Mouse (Mus musculus): ENCODE measurements around the gene Ankrd11. TPM values are rescaled to one million over a fixed set of nuclear protein-coding genes. Genes with fewer than 3 reads are reported as not detected.

The Ankrd11 gene
- polyA plus RNA-seq, 1 experiment = 41.9 TPM

- TF ChIP-seq CTCF (IDR thresholded peaks at IDR 0.05; ENCODE audit: control insufficient read depth, insufficient read depth, insufficient replicate concordance, low read depth, low read length) (no peak), POLR2A (IDR thresholded peaks at IDR 0.05; ENCODE audit: control insufficient read depth, low read depth, low read length) (no peak)
- Histone ChIP-seq H3K27me3 (ENCODE audit: control insufficient read depth, insufficient read depth, low read length) (no peaks in the 10 kb centered on the region), H3K27ac (ENCODE audit: control insufficient read depth, insufficient read depth, low read depth, low read length) (no peak overlapping the region), H3K36me3 (ENCODE audit: control insufficient read depth, insufficient read depth, low read length) (peaks cover 1% of the 10 kb centered on the region; the same call in 1 of the 2 replicates), H3K4me3 (ENCODE audit: control insufficient read depth, low read depth, low read length) (no peak overlapping the region), H3K4me1 (ENCODE audit: control insufficient read depth, insufficient read depth, low read length) (no peaks in the 10 kb centered on the region)
These were observed 161.8 kb downstream of the Ankrd11 start for GRCm38 (mm10) chr8:122880302-122880701.

- TF ChIP-seq CTCF (IDR thresholded peaks at IDR 0.05; ENCODE audit: control insufficient read depth, insufficient read depth, insufficient replicate concordance, low read depth, low read length) (no peak), POLR2A (IDR thresholded peaks at IDR 0.05; ENCODE audit: control insufficient read depth, low read depth, low read length) (no peak)
- no peak overlapping the region for H3K27ac ChIP-seq (ENCODE audit: control insufficient read depth, insufficient read depth, low read depth, low read length)
These were observed 163.8 kb downstream of the Ankrd11 start for GRCm38 (mm10) chr8:122878231-122878630.

GRCm38 (mm10) chr8:122875186-122875585 lies 166.9 kb downstream of the Ankrd11 start:
- H3K4me3 ChIP-seq (ENCODE audit: control insufficient read depth, low read depth, low read length) = no peak overlapping the region
- no peaks in the 10 kb centered on the region for H3K27me3 ChIP-seq (ENCODE audit: control insufficient read depth, insufficient read depth, low read length)
- no peaks in the 10 kb centered on the region; the same call in 1 of the 2 replicates for H3K4me1 ChIP-seq (ENCODE audit: control insufficient read depth, insufficient read depth, low read length)
- TF ChIP-seq POLR2A (IDR thresholded peaks at IDR 0.05; ENCODE audit: control insufficient read depth, low read depth, low read length) = no peak
- TF ChIP-seq CTCF (IDR thresholded peaks at IDR 0.05; ENCODE audit: control insufficient read depth, insufficient read depth, insufficient replicate concordance, low read depth, low read length) = no peak
- no peaks in the 10 kb centered on the region for H3K36me3 ChIP-seq (ENCODE audit: control insufficient read depth, insufficient read depth, low read length)
- H3K27ac ChIP-seq (ENCODE audit: control insufficient read depth, insufficient read depth, low read depth, low read length) = no peak overlapping the region

More at GRCm38 (mm10) chr8:122878231-122878630, 163.8 kb downstream of the Ankrd11 start:
- H3K27me3 ChIP-seq (ENCODE audit: control insufficient read depth, insufficient read depth, low read length) = no peaks in the 10 kb centered on the region
- H3K4me3 ChIP-seq (ENCODE audit: control insufficient read depth, low read depth, low read length) = no peak overlapping the region
- no peaks in the 10 kb centered on the region for H3K4me1 ChIP-seq (ENCODE audit: control insufficient read depth, insufficient read depth, low read length)
- no peaks in the 10 kb centered on the region for H3K36me3 ChIP-seq (ENCODE audit: control insufficient read depth, insufficient read depth, low read length)

GRCm38 (mm10) chr8:122873171-122873570 lies 168.9 kb downstream of the Ankrd11 start:
- Histone ChIP-seq H3K27ac (ENCODE audit: control insufficient read depth, insufficient read depth, low read depth, low read length) (no peak overlapping the region), H3K27me3 (ENCODE audit: control insufficient read depth, insufficient read depth, low read length) (no peaks in the 10 kb centered on the region), H3K4me3 (ENCODE audit: control insufficient read depth, low read depth, low read length) (no peak overlapping the region), H3K4me1 (ENCODE audit: control insufficient read depth, insufficient read depth, low read length) (peaks cover 6% of the 10 kb centered on the region; the same call in 1 of the 2 replicates), H3K36me3 (ENCODE audit: control insufficient read depth, insufficient read depth, low read length) (no peaks in the 10 kb centered on the region)
- TF ChIP-seq POLR2A (IDR thresholded peaks at IDR 0.05; ENCODE audit: control insufficient read depth, low read depth, low read length) (no peak), CTCF (IDR thresholded peaks at IDR 0.05; ENCODE audit: control insufficient read depth, insufficient read depth, insufficient replicate concordance, low read depth, low read length) (no peak)

GRCm38 (mm10) chr8:122871663-122872062 lies 170.4 kb downstream of the Ankrd11 start:
- H3K27me3 ChIP-seq (ENCODE audit: control insufficient read depth, insufficient read depth, low read length) = no peaks in the 10 kb centered on the region
- H3K4me1 ChIP-seq (ENCODE audit: control insufficient read depth, insufficient read depth, low read length) = peaks cover 6% of the 10 kb centered on the region; the same call in 1 of the 2 replicates
- H3K27ac ChIP-seq (ENCODE audit: control insufficient read depth, insufficient read depth, low read depth, low read length) = no peak overlapping the region
- no peak for TF ChIP-seq CTCF (IDR thresholded peaks at IDR 0.05; ENCODE audit: control insufficient read depth, insufficient read depth, insufficient replicate concordance, low read depth, low read length)
- TF ChIP-seq POLR2A (IDR thresholded peaks at IDR 0.05; ENCODE audit: control insufficient read depth, low read depth, low read length) = no peak
- H3K36me3 ChIP-seq (ENCODE audit: control insufficient read depth, insufficient read depth, low read length) = no peaks in the 10 kb centered on the region
- H3K4me3 ChIP-seq (ENCODE audit: control insufficient read depth, low read depth, low read length) = no peak overlapping the region

- peak overlapping the region; percentile 64 for H3K4me3 ChIP-seq (ENCODE audit: control insufficient read depth, low read depth, low read length)
- H3K27ac ChIP-seq (ENCODE audit: control insufficient read depth, insufficient read depth, low read depth, low read length) = no peak overlapping the region
- H3K27me3 ChIP-seq (ENCODE audit: control insufficient read depth, insufficient read depth, low read length) = no peaks in the 10 kb centered on the region
- TF ChIP-seq CTCF (IDR thresholded peaks at IDR 0.05; ENCODE audit: control insufficient read depth, insufficient read depth, insufficient replicate concordance, low read depth, low read length) = no peak
- no peak for TF ChIP-seq POLR2A (IDR thresholded peaks at IDR 0.05; ENCODE audit: control insufficient read depth, low read depth, low read length)
- peaks cover 6% of the 10 kb centered on the region; the same call in 1 of the 2 replicates for H3K4me1 ChIP-seq (ENCODE audit: control insufficient read depth, insufficient read depth, low read length)
- no peaks in the 10 kb centered on the region for H3K36me3 ChIP-seq (ENCODE audit: control insufficient read depth, insufficient read depth, low read length)
These were observed 171.7 kb downstream of the Ankrd11 start for GRCm38 (mm10) chr8:122870377-122870863.

GRCm38 (mm10) chr8:122867982-122868381 lies 174.1 kb downstream of the Ankrd11 start:
- no peaks in the 10 kb centered on the region for H3K36me3 ChIP-seq (ENCODE audit: control insufficient read depth, insufficient read depth, low read length)
- H3K27me3 ChIP-seq (ENCODE audit: control insufficient read depth, insufficient read depth, low read length) = no peaks in the 10 kb centered on the region
- H3K27ac ChIP-seq (ENCODE audit: control insufficient read depth, insufficient read depth, low read depth, low read length) = no peak overlapping the region
- H3K4me1 ChIP-seq (ENCODE audit: control insufficient read depth, insufficient read depth, low read length) = peaks cover 13% of the 10 kb centered on the region
- no peak overlapping the region for H3K4me3 ChIP-seq (ENCODE audit: control insufficient read depth, low read depth, low read length)
- no peak for TF ChIP-seq CTCF (IDR thresholded peaks at IDR 0.05; ENCODE audit: control insufficient read depth, insufficient read depth, insufficient replicate concordance, low read depth, low read length)
- TF ChIP-seq POLR2A (IDR thresholded peaks at IDR 0.05; ENCODE audit: control insufficient read depth, low read depth, low read length) = no peak
